Mouse (Mus musculus): Measurements from ENCODE around the gene Meis1.

- TF ChIP-seq CTCF (IDR thresholded peaks at IDR 0.05; ENCODE audit: low read depth, low read length) = no peak
- no peak for TF ChIP-seq POLR2AphosphoS5 (IDR thresholded peaks at IDR 0.05; ENCODE audit: insufficient replicate concordance, low read depth, low read length)
- TF ChIP-seq GATA1 (IDR thresholded peaks at IDR 0.05; ENCODE audit: borderline replicate concordance, low read length) = no peak
- TF ChIP-seq TAL1 (conservative IDR thresholded peaks at IDR 0.05; ENCODE audit: low read depth, low read length) = no peak
Measured at GRCm38 (mm10) chr11:18845466-18845865, 173.3 kb downstream of the Meis1 start.
